Mouse (Mus musculus) embryonic fibroblast, embryonic 13.5 days (primary cell): ENCODE data around the gene Apln.

Experiments
- CTCF ChIP-seq: IDR thresholded peaks from 2 replicates; pipeline ENCODE4 v1.5.1; 2011; ENCODE audit warnings: mild to moderate bottlenecking, control low read depth, low read length, moderate library complexity, borderline replicate concordance; ENCODE audit not compliant: insufficient read depth
- POLR2A ChIP-seq: IDR thresholded peaks from 2 replicates; pipeline ENCODE4 v1.6.1; 2011; ENCODE audit warnings: low read depth, mild to moderate bottlenecking, control low read depth, low read length, moderate library complexity

GRCm38 (mm10) chrX:48033766-48034143, 898 bp downstream of the Apln start:
- no peak for TF ChIP-seq CTCF
- TF ChIP-seq POLR2A, result no peak
